Mouse (Mus musculus): ENCODE measurements around the gene Larp4. TPM values are rescaled to one million over a fixed set of nuclear protein-coding genes. Genes with fewer than 3 reads are reported as not detected.

The Larp4 gene
- polyA plus RNA-seq, 1 experiment from 2014 or later: 29.0 TPM

DNA sequence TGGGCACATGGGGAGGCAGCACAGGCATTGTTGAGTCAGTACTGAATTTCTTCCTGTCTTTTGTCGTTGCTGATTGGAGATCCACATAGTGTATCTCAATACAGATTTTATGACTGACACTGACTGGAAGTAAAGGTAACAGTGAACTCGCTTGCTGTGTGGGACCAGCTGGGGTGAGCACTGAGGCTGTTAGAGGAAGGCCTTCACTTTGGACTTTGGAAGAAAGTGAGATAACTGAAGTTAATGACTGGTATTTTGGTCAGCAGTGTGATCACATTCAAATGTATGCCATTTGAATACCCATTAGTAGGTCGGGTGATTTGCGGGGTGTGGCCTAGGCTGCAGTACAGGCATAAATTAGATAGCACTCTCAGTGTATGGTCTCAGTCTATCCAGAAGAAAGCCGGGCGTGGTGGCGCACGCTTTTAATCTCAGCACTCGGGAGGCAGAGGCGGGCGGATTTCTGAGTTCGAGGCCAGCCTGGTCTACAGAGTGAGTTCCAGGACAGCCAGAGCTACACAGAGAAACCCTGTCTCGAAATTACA lies 93.4 kb downstream of the Larp4 start:
- Histone ChIP-seq H3K9ac (no peak overlapping the region), H3K4me2 (replicated peaks) (no peak overlapping the region), H3K9me3 (no peaks in the 10 kb centered on the region), H3K27ac (no peak overlapping the region), H3K36me3 (no peaks in the 10 kb centered on the region), H3K4me1 (peaks cover 12% of the 10 kb centered on the region), H3K27me3 (replicated peaks) (no peaks in the 10 kb centered on the region), H3K4me3 (no peak overlapping the region)
- 92% methylated on average over 13 of the region's 13 CpGs for WGBS
- no peak for ATAC-seq (ENCODE audit: low FRiP score, low read depth)

Other genes starting within 250 kb of the Larp4 start
- 169 and 170 TPM in 2 replicates for gene Cox14, start 244.4 kb upstream of the Larp4 start, polyA plus RNA-seq (2016; fragmentation: Nextera tagmentation; extraction: Ambion mirVana)
- gene Cers5, start 197.2 kb upstream of the Larp4 start, polyA plus RNA-seq (2016; fragmentation: Nextera tagmentation; extraction: Ambion mirVana): 65.6 and 67.3 TPM in 2 replicates
- gene Lima1, start 94.6 kb upstream of the Larp4 start, polyA plus RNA-seq (2016; fragmentation: Nextera tagmentation; extraction: Ambion mirVana): 31.2 and 35.5 TPM in 2 replicates
- not detected in 2 replicates for gene Fam186a, start 3.0 kb upstream of the Larp4 start, polyA plus RNA-seq (2016; fragmentation: Nextera tagmentation; extraction: Ambion mirVana)
- gene Dip2b, start 68.6 kb downstream of the Larp4 start, polyA plus RNA-seq (2016; fragmentation: Nextera tagmentation; extraction: Ambion mirVana): 24.7 and 26.9 TPM in 2 replicates

Measured in neural tube, embryonic 12.5 days (tissue).